Mouse (Mus musculus) kidney, adult 2 months (tissue): ENCODE measurements around the gene Pik3r1.

Source experiments
- CTCF ChIP-seq: fragments of 200-500 bp; conservative IDR thresholded peaks from 2 replicates; pipeline ENCODE4 v1.5.1; 2011; ENCODE audit warnings: low read depth, mild to moderate bottlenecking, control low read depth, low read length, moderate library complexity, mixed read lengths; ENCODE audit not compliant: insufficient read depth, insufficient read length
- POLR2A ChIP-seq: fragments of 200-500 bp; IDR thresholded peaks from one replicate; pipeline ENCODE4 v1.6.1; 2011; ENCODE audit warnings: low read depth, low read length, control low read depth

DNA sequence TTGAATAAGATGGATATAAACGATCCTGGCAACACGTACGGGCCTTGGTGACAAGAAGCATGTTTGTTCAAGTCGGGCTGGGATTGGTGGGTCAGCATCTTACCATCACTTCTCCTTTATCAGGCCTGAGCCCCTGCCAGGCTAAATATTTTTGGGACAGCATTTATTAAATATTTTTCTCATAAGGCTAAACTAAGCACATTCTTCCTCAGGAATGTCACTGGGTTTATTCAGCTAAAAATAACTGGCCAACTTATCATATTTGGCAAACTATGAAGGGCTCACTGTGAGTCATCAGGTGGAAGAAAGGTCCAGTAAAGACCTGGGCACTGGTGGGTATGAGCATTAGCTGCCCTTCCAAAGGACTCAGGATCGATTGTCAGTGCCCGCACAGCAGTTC lies 50.2 kb downstream of the Pik3r1 start:
- TF ChIP-seq CTCF (no peak), POLR2A (no peak)
